8 mouse cellular contexts compared by ENCODE assay signal in genomic region chr4:22490945-22491812, GRCm38 (mm10). TPM values are rescaled to one million over a fixed set of nuclear protein-coding genes. Genes with fewer than 3 reads are reported as not detected.
DNase-seq lines count a peak whose midpoint lies in the region; ATAC-seq and TF ChIP-seq lines count a peak whose summit lies in the region.

No protein-coding gene starts in this region.

- peaks cover 87% of the 10 kb centered on the region for H3K27me3 ChIP-seq in heart, embryonic 12.5 days (replicated peaks)
- peaks cover 4% of the 10 kb centered on the region for H3K27me3 ChIP-seq in hindbrain, embryonic 13.5 days
- H3K27me3 ChIP-seq in midbrain, postnatal 0 days (ENCODE audit: insufficient read depth, low read length): no peaks in the 10 kb centered on the region

- H3K4me1 ChIP-seq in heart, embryonic 12.5 days (replicated peaks): peaks cover 41% of the 10 kb centered on the region
- peaks cover 44% of the 10 kb centered on the region for H3K4me1 ChIP-seq in hindbrain, embryonic 13.5 days (replicated peaks)
- H3K4me1 ChIP-seq in midbrain, postnatal 0 days (ENCODE audit: insufficient read depth, low read length): no peaks in the 10 kb centered on the region

- no peaks in the 10 kb centered on the region for H3K9me3 ChIP-seq in heart, embryonic 12.5 days (replicated peaks)
- H3K9me3 ChIP-seq in hindbrain, embryonic 13.5 days: no peaks in the 10 kb centered on the region
- no peaks in the 10 kb centered on the region for H3K9me3 ChIP-seq in midbrain, postnatal 0 days (ENCODE audit: low read length)

- no peaks in the 10 kb centered on the region for H3K36me3 ChIP-seq in heart, embryonic 12.5 days
- no peaks in the 10 kb centered on the region for H3K36me3 ChIP-seq in hindbrain, embryonic 13.5 days
- no peaks in the 10 kb centered on the region for H3K36me3 ChIP-seq in midbrain, postnatal 0 days (ENCODE audit: insufficient read depth, low read length)

- TF ChIP-seq CTCF in midbrain, postnatal 0 days (IDR thresholded peaks at IDR 0.05): peak; percentile 17

- H3K4me3 ChIP-seq in heart, embryonic 12.5 days: peak overlapping the region; percentile 34
- H3K4me3 ChIP-seq in hindbrain, embryonic 13.5 days: peak overlapping the region; percentile 94
- peak overlapping the region; percentile 93 for H3K4me3 ChIP-seq in midbrain, postnatal 0 days (ENCODE audit: low read depth, low read length)

- intact Hi-C loops in heart, postnatal 10 days (cut with DNase I): loop anchor here (10.0 kb wide), 1 partner anchor 476 kb away; no protein-coding TSS in a partner anchor

- peak overlapping the region; percentile 60 for H3K4me2 ChIP-seq in heart, embryonic 12.5 days
- peak overlapping the region; percentile 99 for H3K4me2 ChIP-seq in hindbrain, embryonic 13.5 days
- H3K4me2 ChIP-seq in midbrain, postnatal 0 days (ENCODE audit: low read depth, low read length, poor library complexity, severe bottlenecking): peak overlapping the region; percentile 95

- no peak for ATAC-seq in heart, embryonic 12.5 days (ENCODE audit: insufficient number of reproducible peaks, low FRiP score)
- ATAC-seq in hindbrain, embryonic 13.5 days (ENCODE audit: low FRiP score): peak; percentile 24
- ATAC-seq in midbrain, postnatal 0 days (ENCODE audit: low FRiP score): peak; percentile 33

- 0 out of 2 replicates have a peak overlapping the region, but pooled peaks have one; percentile 1 for H3K9ac ChIP-seq in heart, embryonic 12.5 days
- H3K9ac ChIP-seq in hindbrain, embryonic 13.5 days: peak overlapping the region; percentile 71
- peak overlapping the region; percentile 50 for H3K9ac ChIP-seq in midbrain, postnatal 0 days (replicated peaks; ENCODE audit: low read length, poor library complexity, severe bottlenecking)

- no peak for DNase-seq in heart, postnatal 10 days
- peak; percentile 67 for DNase-seq in embryo, embryonic 10 days (ENCODE audit: low spot score)
- peak; percentile 83 for DNase-seq in midbrain, postnatal 0 days (ENCODE audit: low spot score)
- no peak for DNase-seq in T-cell, adult 2 months (ENCODE audit: low spot score)
- no peak for DNase-seq in thymus, postnatal 25 days
- no peak for DNase-seq in urinary bladder, postnatal 14 days (ENCODE audit: low spot score)

- under 1% methylated on average over 30 of the region's 40 CpGs for WGBS in heart, embryonic 12.5 days
- 0% methylated on average over 30 of the region's 40 CpGs for WGBS in hindbrain, embryonic 13.5 days
- under 1% methylated on average over 37 of the region's 40 CpGs for WGBS in midbrain, postnatal 0 days

- no peak overlapping the region for H3K27ac ChIP-seq in heart, embryonic 12.5 days (ENCODE audit: poor library complexity, severe bottlenecking)
- H3K27ac ChIP-seq in hindbrain, embryonic 13.5 days: peak overlapping the region; percentile 100
- peak overlapping the region; percentile 82 for H3K27ac ChIP-seq in midbrain, postnatal 0 days (ENCODE audit: low read depth, low read length)

RNA-seq across cellular contexts. Expression of gene Pou3f2, which starts 3.0 kb away (rescaled TPM):
- 0.18 TPM in 1 of 2 replicates, not detected in the other for polyA plus RNA-seq in heart, embryonic 12.5 days (2016; fragmentation: Nextera tagmentation; extraction: Ambion mirVana)
- total RNA-seq in heart, postnatal 10 days (2021): not detected
- polyA plus RNA-seq in hindbrain, embryonic 13.5 days (2015; fragmentation: Nextera tagmentation; extraction: Ambion mirVana): 34.5 and 42.6 TPM in 2 replicates
- total RNA-seq in midbrain, postnatal 0 days (2014; rRNA removed): 36.4 and 37.5 TPM in 2 replicates
- 17.4 and 19.3 TPM in 2 replicates for polyA plus RNA-seq in midbrain, postnatal 0 days (2015; fragmentation: Nextera tagmentation; extraction: Ambion mirVana)

Comparison
In these comparisons a context has a peak if more than half of its experiments do, and no peak if none do; other contexts are left out.
1. H3K4me3 ChIP-seq: peak in every context shown above with its lines; median percentile 94 in hindbrain, embryonic 13.5 days; 93 in midbrain, postnatal 0 days; 34 in heart, embryonic 12.5 days.
2. H3K9ac ChIP-seq: peak in every context shown above with its lines; median percentile 71 in hindbrain, embryonic 13.5 days; 50 in midbrain, postnatal 0 days; 1 in heart, embryonic 12.5 days.
3. DNase-seq: peak in embryo, embryonic 10 days (single experiment) and midbrain, postnatal 0 days (single experiment); none in heart, postnatal 10 days (0 of 2), T-cell, adult 2 months (single experiment), thymus, postnatal 25 days (single experiment) and urinary bladder, postnatal 14 days (single experiment).
4. RNA of gene Pou3f2, which starts 3.0 kb away (polyA plus RNA-seq): 34.5 to 42.6 TPM in hindbrain, embryonic 13.5 days and 17.4 to 19.3 TPM in midbrain, postnatal 0 days; 0.18 TPM in heart, embryonic 12.5 days; every median in the first group is over 10 times any median in the second.
5. Peak in every context shown above with its lines, with median percentiles within 50 percentile points of each other: H3K4me2 ChIP-seq.